Mouse (Mus musculus): ENCODE measurements around the gene Tiam1.

The Tiam1 gene

DNA sequence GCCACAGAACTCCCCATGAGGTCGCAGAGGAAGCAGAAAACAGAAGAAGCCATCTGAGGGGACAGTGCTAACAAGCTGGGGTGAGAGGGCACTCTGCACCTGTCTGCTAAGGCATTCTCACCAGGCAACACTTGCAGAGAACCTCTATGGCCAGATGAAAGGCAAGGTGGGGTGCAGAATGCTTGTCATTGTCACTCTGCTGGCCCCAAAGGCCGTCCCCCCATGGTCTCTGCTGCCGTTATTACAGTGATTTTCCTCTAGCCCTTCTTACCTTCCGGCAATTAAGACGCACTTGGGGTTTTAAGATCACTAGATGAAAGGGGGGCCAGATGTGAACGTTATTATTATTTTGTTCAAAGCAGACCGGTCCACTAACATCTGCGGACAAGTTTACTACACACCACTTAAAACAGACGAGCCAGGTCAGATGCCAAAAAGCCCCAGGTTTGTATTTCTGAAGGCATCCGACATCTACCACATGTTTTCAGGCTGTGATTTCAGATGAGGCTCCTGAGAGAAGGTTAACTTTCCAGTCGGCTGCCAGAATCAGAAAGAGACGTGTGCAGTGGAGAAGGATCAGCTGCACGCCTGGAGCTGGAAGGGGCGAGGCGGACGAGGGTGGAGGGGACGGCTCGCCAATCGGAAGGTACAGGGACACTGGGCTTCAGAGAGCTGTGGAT lies 198.8 kb downstream of the Tiam1 start:
- ChIA-PET POLR2A (interaction anchor here (0.5 to 2.2 kb wide), 8 partner anchors 10 to 275 kb away, joined by 3 to 5 read pairs (median 5); partner anchors contain the start of gene Tiam1 (in 1 of the 4)), CTCF (interaction anchor here in 3 of 4 experiments (0.5 to 2.3 kb wide), 8 partner anchors 43 to 242 kb away, joined by 3 to 7 read pairs (median 4); no protein-coding TSS in a partner anchor)

DNA sequence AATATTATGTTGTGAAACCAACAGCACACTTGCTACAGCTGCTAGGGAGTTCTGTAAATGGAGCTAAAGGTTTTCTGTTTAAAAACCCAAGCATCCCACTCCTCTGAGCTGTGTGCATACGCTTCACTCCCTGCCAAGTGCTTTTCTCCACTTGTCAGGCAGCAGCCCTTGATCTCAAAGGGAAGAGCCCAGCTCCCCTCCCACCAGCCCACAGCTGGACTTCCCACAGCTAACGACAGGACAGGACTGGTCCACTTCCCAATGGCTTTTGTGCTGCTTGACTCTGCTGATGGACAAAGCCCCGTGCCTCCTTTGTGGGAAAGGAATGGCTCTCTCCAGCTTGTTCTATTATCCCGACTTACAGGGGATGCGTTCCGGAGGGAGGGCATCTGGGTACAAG lies 199.5 kb downstream of the Tiam1 start:
- POLR2A ChIA-PET, result interaction anchor here in 2 of 4 experiments (0.5 to 2.2 kb wide), 6 partner anchors 10 to 276 kb away, joined by 4 to 5 read pairs (median 5); partner anchors contain the start of gene Tiam1 (in 1 of the 2)
- CTCF ChIA-PET, result interaction anchor here in 3 of 4 experiments (0.5 to 2.3 kb wide), 7 partner anchors 44 to 242 kb away, joined by 3 to 7 read pairs (median 4); no protein-coding TSS in a partner anchor

DNA sequence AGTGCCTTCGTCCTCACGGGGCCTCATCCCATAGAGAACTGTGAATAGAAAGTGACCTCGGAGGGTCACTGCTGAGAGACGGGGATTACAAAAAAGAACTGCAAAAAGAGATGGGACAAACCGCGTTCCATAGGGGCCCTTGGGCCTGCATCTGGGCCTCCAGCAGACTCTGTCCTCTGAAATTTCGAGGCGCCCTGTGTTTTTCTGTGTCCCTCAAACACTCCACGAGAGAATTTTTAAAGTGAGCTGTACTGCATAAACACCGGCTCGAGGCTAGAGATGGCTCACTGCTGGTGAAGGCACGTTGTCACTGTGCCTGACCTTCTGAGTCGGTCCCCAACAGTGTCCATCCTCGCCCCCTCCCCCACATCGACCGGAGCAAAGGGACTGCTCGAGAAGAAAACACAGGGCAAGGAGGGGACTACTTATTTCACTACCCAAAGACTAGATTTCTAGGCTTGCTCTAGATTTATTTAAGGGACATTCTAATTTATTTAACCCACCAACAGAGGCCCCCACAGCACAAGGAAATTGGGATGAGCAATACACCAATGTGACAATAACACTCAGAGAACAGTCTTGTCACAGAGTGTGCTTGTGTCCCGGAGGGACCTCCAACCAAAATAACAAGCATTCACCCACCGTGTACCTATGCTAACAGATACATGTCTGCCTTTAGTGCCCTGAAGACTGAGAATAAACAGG lies 200.2 kb downstream of the Tiam1 start:
- ChIA-PET POLR2A (interaction anchor here in 2 of 4 experiments (1.1 to 2.2 kb wide), 4 partner anchors 11 to 277 kb away, joined by 4 to 5 read pairs (median 5); partner anchors contain the start of gene Tiam1 (in 1 of the 2)), CTCF (interaction anchor here in 2 of 4 experiments (0.8 to 2.3 kb wide), 6 partner anchors 45 to 243 kb away, joined by 3 to 6 read pairs (median 4); no protein-coding TSS in a partner anchor)

DNA sequence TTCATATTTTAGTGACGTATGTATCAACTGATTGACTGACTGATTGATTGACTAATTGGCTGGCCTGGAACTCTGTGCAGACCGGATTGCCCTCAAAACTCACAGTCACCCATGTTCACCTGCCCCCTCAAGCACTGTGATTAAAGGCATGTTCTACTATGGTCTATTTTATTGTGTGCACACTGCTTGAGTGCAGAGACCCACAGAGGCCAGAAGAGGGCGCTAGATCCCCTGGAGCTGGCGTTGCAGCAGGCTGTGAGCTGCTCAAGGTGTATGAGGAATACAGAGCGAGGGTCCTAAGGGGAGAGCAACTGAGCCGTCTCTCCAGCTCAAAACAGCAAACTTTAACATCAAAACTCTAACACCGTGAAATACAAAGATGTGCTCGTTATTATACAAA lies 202.9 kb downstream of the Tiam1 start:
- POLR2A ChIA-PET, result interaction anchor here (0.5 to 1.7 kb wide), 8 partner anchors 13 to 280 kb away, joined by 3 to 7 read pairs (median 3); partner anchors contain the start of gene Sod1 (in 1 of the 4)
- CTCF ChIA-PET, result interaction anchor here (0.5 to 2.7 kb wide), 32 partner anchors 9 to 277 kb away, joined by 3 to 41 read pairs (median 3); partner anchors contain the start of gene Tiam1 (in 1 of the 4)

DNA sequence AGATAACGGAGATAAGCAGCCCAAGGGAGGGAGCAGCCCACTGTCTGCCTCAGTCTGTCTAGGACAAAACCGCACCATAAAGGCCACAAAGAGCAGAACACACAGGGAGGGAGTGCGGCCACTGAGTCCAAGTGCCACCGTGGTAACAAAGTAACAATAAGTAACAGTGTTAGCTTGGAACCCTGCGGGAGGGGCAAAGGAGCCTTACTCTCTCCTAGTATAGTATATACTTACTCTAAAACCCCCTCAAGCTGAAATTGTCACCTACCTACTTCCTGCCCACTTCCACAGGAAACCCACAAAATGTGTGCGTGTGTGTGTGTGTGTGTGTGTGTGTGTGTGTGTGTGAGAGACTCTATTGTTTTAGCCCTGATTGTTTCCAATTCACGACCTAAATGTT lies 205.3 kb downstream of the Tiam1 start:
- CTCF ChIA-PET, result interaction anchor here in 1 of 4 experiments (1.3 kb wide), 1 partner anchor 248 kb away, joined by 4 read pairs; no protein-coding TSS in a partner anchor
- POLR2A ChIA-PET, result no interaction called here

DNA sequence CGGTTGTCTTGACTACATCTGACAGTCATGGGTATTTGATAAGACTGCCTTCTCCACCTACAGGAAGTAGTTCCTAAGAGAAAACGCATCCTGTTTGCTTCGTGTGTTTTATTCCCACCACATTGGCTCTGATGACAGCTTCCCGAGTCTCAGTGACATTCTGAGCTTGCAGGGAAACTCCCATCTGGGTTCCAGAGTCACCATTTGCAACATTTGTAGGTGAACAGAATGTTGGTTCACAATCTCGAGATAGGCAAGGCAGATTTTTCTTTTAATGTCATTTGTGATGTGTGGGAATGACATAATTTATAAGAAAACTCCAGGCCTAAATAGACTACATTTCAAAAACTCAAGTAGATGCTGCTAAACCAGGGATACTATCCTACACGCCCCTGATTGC lies 207.0 kb downstream of the Tiam1 start:
- POLR2A ChIA-PET, result interaction anchor here in 1 of 4 experiments (0.9 to 1.3 kb wide), 3 partner anchors 12 to 284 kb away, joined by 3 read pairs; partner anchors contain the start of gene Sod1
- CTCF ChIA-PET, result interaction anchor here in 2 of 4 experiments (0.8 to 1.3 kb wide), 2 partner anchors 17 to 231 kb away, joined by 3 to 5 read pairs; no protein-coding TSS in a partner anchor

DNA sequence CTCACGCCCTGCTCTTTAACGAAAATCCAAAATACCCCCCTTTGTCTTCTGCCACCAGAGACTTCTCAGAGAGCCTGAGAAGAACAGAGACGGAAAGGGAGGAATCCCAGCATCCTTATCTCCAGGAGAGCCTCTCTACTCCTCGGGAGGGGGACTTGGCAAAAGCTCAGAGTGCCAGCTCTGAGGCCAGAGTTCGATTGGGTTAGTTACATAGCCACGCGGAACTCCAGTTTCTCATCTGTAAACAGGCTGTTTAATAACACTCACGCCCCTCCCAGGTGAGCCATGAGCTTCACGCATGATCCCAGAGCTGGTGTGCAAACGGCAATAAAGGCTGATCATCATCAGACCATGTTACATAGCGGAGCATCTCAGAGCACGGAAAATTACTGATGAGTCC lies 208.2 kb downstream of the Tiam1 start:
- ChIA-PET CTCF (interaction anchor here in 1 of 4 experiments (0.7 kb wide), 1 partner anchor 13 kb away, joined by 5 read pairs; no protein-coding TSS in a partner anchor), POLR2A (interaction anchor here in 1 of 4 experiments (0.7 kb wide), 1 partner anchor 239 kb away, joined by 3 read pairs; no protein-coding TSS in a partner anchor)

DNA sequence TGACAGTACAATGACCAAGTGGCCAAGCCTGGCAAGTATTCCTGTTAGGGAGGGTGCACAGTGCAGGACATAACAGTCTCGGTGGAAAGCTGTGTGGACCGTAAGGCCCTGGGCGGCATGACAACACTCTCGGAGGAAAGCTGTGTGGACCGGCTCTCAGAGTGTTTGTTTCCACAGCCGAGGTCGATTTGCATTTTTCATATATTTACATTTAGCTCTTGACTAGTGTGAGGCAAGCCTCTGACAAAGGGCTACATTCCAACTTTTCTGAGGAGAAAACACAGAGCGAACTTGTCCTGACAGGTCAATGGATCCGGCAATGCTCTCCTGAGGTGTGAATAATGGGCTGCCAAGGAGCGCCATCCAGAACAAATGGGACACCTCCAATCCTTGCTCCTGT lies 209.0 kb downstream of the Tiam1 start:
- POLR2A ChIA-PET, result interaction anchor here in 2 of 4 experiments (0.6 to 1.5 kb wide), 2 partner anchors 9 to 225 kb away, joined by 4 to 5 read pairs; no protein-coding TSS in a partner anchor
- CTCF ChIA-PET, result interaction anchor here in 1 of 4 experiments (0.5 to 0.6 kb wide), 2 partner anchors 10 to 22 kb away, joined by 3 to 5 read pairs; no protein-coding TSS in a partner anchor

DNA sequence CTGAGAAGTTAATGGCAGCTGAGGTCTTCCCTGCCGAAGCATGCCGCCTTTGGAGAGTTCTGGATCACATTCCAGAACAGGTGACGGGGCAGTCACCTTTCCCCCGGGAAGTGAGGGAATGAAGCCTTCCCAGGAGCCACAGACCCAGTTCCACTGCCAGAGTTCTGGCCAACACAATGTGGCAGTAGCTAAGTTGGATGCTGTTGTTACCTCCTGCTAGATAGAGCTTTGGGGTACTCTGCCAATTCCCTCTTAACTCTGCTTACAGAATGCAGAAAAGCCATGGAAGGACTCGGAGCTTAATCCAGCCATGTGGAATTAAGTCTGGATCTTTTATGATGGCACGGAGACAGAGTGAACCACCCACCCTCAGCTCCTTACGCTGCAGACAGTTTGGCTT lies 209.6 kb downstream of the Tiam1 start:
- CTCF ChIA-PET, result interaction anchor here in 1 of 4 experiments (0.6 kb wide), 1 partner anchor 95 kb away, joined by 8 read pairs; no protein-coding TSS in a partner anchor
- POLR2A ChIA-PET, result interaction anchor here in 2 of 4 experiments (0.6 to 1.5 kb wide), 2 partner anchors 9 to 226 kb away, joined by 4 to 5 read pairs; no protein-coding TSS in a partner anchor

DNA sequence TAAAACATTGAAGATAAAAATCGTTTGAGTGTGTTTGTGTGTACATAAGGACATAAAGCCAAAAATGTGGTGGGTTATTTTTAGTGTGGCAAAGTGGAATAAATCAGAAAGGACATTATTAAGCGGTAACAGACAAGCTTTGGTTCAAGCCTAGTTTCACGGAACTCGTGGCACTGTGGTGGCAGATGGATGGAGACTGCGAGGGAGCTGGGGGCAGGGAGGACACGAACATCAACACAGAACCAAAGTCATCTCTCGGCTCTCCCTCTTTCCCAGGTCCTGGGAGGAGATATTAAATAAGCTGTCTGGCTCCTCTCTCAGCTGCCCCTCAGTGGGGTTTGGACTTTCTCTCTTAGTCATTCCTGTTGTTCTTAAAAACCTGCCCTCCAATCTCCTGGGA lies 215.0 kb downstream of the Tiam1 start:
- ChIA-PET POLR2A (interaction anchor here in 1 of 4 experiments (1.1 kb wide), 2 partner anchors 21 to 62 kb away, joined by 3 read pairs; no protein-coding TSS in a partner anchor), CTCF (interaction anchor here in 1 of 4 experiments (1.1 kb wide), 1 partner anchor 12 kb away, joined by 3 read pairs; no protein-coding TSS in a partner anchor)

DNA sequence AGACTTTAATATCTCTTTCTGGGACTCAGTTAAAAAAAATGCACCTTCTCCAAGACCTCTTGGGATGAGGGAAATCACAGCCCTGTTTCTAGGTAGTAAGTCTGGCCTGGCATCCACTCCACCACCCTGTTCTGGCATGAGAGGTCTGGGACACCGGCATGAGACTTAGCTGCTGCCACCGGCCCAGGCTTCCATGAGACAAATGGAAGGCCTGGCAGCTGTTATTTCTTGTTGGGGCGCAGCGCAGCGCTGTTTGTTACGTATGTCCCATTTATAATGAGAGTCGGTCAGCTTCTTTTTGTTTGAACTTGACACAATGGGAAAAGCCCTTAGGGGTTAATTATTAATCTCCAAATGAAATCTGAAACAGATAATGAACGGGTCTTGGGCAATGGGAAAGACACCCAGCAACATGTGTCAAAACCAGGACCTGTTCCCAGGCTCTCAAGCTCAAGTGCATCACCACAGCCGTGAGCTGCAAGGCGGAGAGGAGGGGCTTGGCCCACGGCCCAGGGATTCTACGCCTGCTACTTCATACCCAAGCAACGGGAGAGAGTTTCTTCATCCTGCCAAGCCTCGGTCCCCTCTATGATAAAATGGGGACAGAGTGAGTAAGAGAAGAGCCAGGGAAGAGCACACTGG lies 219.2 kb downstream of the Tiam1 start:
- CTCF ChIA-PET, result interaction anchor here in 3 of 4 experiments (0.6 to 1.3 kb wide), 4 partner anchors 9 to 243 kb away, joined by 3 read pairs; no protein-coding TSS in a partner anchor
- POLR2A ChIA-PET, result interaction anchor here in 2 of 4 experiments (0.9 to 1.3 kb wide), 5 partner anchors 10 to 296 kb away, joined by 3 to 4 read pairs (median 3); partner anchors contain the start of gene Sod1 (in 1 of the 2)

DNA sequence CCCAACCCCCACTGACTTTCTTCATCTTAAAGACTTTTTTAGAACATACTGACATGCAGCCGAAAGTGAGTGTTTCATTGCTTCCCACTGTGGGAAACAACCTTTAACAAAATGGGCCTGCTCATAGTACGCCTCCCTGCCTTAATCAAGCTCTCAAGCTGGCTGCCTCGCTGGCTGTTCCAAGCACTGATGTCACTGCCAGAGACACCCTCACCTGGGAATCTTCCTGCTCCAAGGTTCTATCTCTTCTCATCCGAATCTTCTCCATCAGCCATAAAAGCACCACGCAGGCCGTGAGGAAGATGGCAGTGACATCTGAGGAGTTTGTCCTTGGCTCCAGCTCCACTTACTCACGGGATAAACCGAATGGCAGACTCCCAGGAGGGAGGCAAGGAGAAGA lies 220.3 kb downstream of the Tiam1 start:
- ChIA-PET POLR2A (interaction anchor here in 2 of 4 experiments (0.7 to 1.5 kb wide), 4 partner anchors 10 to 701 kb away, joined by 3 read pairs; no protein-coding TSS in a partner anchor), CTCF (interaction anchor here in 1 of 4 experiments (0.5 to 1.4 kb wide), 4 partner anchors 16 to 148 kb away, joined by 3 to 4 read pairs (median 4); no protein-coding TSS in a partner anchor)

DNA sequence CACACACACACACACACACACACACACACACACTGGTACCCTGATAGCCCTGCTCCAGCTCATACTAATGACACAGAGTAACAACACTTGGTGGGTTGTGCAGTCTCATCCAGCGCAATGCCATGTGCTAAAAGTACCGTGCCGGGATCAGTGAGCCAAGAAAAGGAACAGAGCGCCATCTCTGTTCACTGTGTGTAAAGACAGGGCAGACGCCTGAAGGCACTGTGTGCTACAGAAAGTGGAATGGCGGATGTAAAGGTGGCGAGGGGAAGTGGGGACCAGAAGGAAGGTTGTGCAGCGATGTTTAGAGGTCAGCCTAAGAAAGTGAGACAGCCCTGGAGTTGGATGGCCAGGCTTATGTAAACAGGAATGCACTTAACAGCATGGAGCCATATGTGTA lies 221.1 kb downstream of the Tiam1 start:
- POLR2A ChIA-PET, result interaction anchor here in 2 of 4 experiments (0.8 to 1.5 kb wide), 7 partner anchors 9 to 702 kb away, joined by 3 to 4 read pairs (median 3); partner anchors contain the start of gene Sod1 (in 2 of the 2)
- CTCF ChIA-PET, result interaction anchor here (0.5 to 1.4 kb wide), 8 partner anchors 10 to 264 kb away, joined by 3 to 5 read pairs (median 3); no protein-coding TSS in a partner anchor

DNA sequence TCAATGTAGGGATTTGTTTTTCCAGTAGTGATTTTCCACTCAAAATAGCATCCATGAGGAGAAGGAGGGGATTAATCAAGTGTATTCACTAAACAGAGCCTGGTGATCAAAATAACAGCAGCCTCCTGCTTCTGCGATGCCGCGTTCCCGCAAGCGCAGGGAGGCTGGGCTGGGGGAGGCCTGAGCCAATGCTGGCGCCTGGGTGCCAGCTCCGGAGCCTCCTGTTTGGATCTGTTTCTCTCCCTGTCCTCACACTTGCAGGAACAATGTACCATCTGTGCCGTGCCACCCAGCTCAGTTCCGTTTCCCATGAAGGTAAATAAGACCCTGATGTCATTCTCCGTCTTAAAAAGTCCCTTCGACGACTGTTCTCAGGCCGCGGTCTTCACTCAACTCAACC lies 222.2 kb downstream of the Tiam1 start:
- ChIA-PET POLR2A (interaction anchor here in 3 of 4 experiments (0.7 to 1.4 kb wide), 4 partner anchors 121 to 299 kb away, joined by 3 to 4 read pairs (median 3); partner anchors contain the start of gene Sod1 (in 2 of the 3)), CTCF (interaction anchor here in 3 of 4 experiments (0.9 to 1.8 kb wide), 6 partner anchors 19 to 265 kb away, joined by 3 to 5 read pairs (median 3); partner anchors contain the start of gene Tiam1 (in 1 of the 3))

DNA sequence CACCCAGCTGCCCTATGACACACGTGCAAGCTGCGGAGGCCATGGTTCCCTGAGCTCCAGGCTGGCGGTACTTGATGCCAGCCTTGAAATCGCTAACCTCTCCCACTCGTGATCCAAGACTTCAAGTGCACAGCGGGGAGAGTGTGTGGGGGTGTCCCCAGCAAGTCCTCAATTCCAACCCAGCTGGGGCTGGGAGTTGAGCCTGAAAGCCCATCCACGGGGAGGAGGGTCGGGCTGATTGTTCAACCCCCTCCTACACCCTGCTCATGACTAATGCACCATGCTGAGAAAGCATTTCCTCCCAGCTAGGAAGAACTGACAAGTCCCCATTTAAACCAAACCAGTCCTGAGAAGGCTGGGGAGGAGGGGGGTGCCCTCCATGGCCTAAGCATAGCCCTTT lies 223.2 kb downstream of the Tiam1 start:
- ChIA-PET CTCF (interaction anchor here in 2 of 4 experiments (1.4 to 1.8 kb wide), 2 partner anchors 23 to 224 kb away, joined by 3 to 4 read pairs; partner anchors contain the start of gene Tiam1 (in 1 of the 2)), POLR2A (interaction anchor here in 3 of 4 experiments (0.6 to 1.1 kb wide), 5 partner anchors 10 to 300 kb away, joined by 3 to 4 read pairs (median 3); partner anchors contain the start of gene Sod1 (in 2 of the 3))

DNA sequence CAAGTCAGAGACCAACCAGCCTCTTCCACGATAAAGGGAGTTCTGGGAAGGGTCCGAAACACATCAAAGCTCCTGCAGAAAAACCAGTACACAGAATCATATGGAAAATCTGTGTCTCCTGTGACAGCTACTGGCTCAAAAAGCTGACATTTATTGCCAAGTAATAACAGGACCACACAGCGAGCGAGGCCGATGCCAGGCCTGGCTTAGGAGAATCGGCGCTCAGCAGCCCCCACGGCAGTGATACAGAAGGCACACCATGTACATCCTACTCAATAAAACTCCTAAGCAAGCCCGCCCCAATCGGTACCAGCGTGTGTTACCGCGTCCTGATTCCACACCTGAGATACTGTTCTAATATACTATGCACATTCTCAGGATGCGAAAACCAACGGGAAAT lies 226.2 kb downstream of the Tiam1 start:
- ChIA-PET CTCF (interaction anchor here in 1 of 4 experiments (1.2 kb wide), 2 partner anchors 21 to 269 kb away, joined by 3 to 4 read pairs; no protein-coding TSS in a partner anchor), POLR2A (no interaction called here)

DNA sequence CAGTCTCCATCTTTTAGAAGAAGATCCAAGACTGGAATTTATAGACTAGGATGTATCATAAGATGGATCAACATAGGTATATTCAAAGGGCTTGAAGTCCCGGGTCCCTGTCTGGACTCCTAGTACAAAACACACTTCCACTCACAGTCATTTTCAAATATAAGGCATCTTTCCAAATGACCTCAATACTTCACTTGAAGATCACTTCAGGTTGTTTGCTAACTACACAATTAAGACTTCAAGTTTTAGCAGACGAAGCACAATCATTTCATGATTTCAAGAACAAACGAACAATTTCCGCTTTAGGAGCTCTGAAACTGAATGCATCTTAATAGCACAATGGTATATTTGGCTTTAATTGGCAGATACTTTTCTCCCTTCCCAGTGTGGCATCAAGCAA lies 228.6 kb downstream of the Tiam1 start:
- ChIA-PET CTCF (interaction anchor here in 1 of 4 experiments (0.6 kb wide), 1 partner anchor 252 kb away, joined by 4 read pairs; no protein-coding TSS in a partner anchor), POLR2A (interaction anchor here in 2 of 4 experiments (1.4 kb wide), 2 partner anchors 205 to 305 kb away, joined by 3 read pairs; no protein-coding TSS in a partner anchor)
